Mouse (Mus musculus) neural tube, embryonic 11.5 days (tissue): ENCODE measurements around the gene Nol6. TPM values are rescaled to one million over a fixed set of nuclear protein-coding genes. Genes with fewer than 3 reads are reported as not detected.

ENCODE experiments used
- ATAC-seq: fragments of 200-750 bp; cut with Nextera tagmentation; 2 replicates; pipeline ENCODE4 v1.8.0; 2017; ENCODE audit warnings: moderate number of reproducible peaks, mild to moderate bottlenecking, moderate TSS enrichment, moderate library complexity; ENCODE audit not compliant: insufficient read depth, low FRiP score, low TSS enrichment
- DNase-seq: peaks from one replicate; pipeline ENCODE4 v3.0.0-alpha.2; 2015; ENCODE audit warnings: low spot score
- H3K27ac ChIP-seq: fragments of 300-500 bp; sonication (generic); 2 replicates; pipeline ENCODE4 v1.5.1; 2014; ENCODE audit warnings: low read depth, mild to moderate bottlenecking, low read length
- H3K27me3 ChIP-seq: fragments of 300-500 bp; sonication (generic); 2 replicates; pipeline ENCODE4 v1.6.1; 2014; ENCODE audit warnings: mild to moderate bottlenecking, low read length, mixed read lengths; ENCODE audit not compliant: control insufficient read depth, insufficient read depth
- H3K36me3 ChIP-seq: fragments of 300-500 bp; sonication (generic); 2 replicates; pipeline ENCODE4 v1.6.1; 2014; ENCODE audit warnings: mild to moderate bottlenecking, low read length, moderate library complexity, mixed read lengths; ENCODE audit not compliant: control insufficient read depth, insufficient read depth
- H3K4me1 ChIP-seq: fragments of 300-500 bp; sonication (generic); 2 replicates; pipeline ENCODE4 v1.6.1; 2014; ENCODE audit warnings: low read length, mixed read lengths; ENCODE audit not compliant: control insufficient read depth, insufficient read depth
- H3K4me2 ChIP-seq: fragments of 300-500 bp; sonication (generic); 2 replicates; pipeline ENCODE4 v1.6.1; 2014; ENCODE audit warnings: low read depth, mild to moderate bottlenecking, moderate library complexity
- H3K4me3 ChIP-seq: fragments of 300-500 bp; sonication (generic); 2 replicates; pipeline ENCODE4 v1.5.1; 2014; ENCODE audit warnings: low read depth, low read length
- H3K9ac ChIP-seq: fragments of 300-500 bp; sonication (generic); 2 replicates; pipeline ENCODE4 v1.6.1; 2014; ENCODE audit warnings: mild to moderate bottlenecking, low read length
- H3K9me3 ChIP-seq: fragments of 300-500 bp; sonication (generic); 2 replicates; pipeline ENCODE4 v1.6.1; 2016; ENCODE audit warnings: low read length; ENCODE audit not compliant: control insufficient read depth
- WGBS: fragments of 180-500 bp; shearing (Covaris S2); extraction: QIAGEN DNeasy Blood & Tissue Kit; methylation state at CpG from one replicate; pipeline ENCODE4 v1.1.7; 2014; 5-methylcytosine and 5-hydroxymethylcytosine counted together
- polyA plus RNA-seq: library from polyadenylated mRNA; unstranded; fragments of >200 nt; fragmentation: Nextera tagmentation; extraction: Ambion mirVana; gene quantifications from 2 replicates; pipeline ENCODE4 v1.2.1, GENCODE M21; 2014

Gene Nol6
- polyA plus RNA-seq, 1 experiment from 2014 or later: 25.1 TPM

- Histone ChIP-seq H3K4me1 (no peaks in the 10 kb centered on the region), H3K4me2 (no peak overlapping the region), H3K9ac (no peak overlapping the region), H3K27me3 (no peaks in the 10 kb centered on the region), H3K4me3 (no peak overlapping the region), H3K9me3 (no peaks in the 10 kb centered on the region), H3K27ac (no peak overlapping the region), H3K36me3 (no peaks in the 10 kb centered on the region)
- ATAC-seq (no peak), DNase-seq (no peak)
- 78% methylated on average over 6 of the region's 6 CpGs for WGBS
These were observed 45.5 kb downstream of the Nol6 start for GRCm38 (mm10) chr4:41078726-41079125.

- Histone ChIP-seq H3K4me3 (no peak overlapping the region), H3K36me3 (no peaks in the 10 kb centered on the region), H3K27ac (no peak overlapping the region), H3K4me1 (no peaks in the 10 kb centered on the region), H3K9me3 (no peaks in the 10 kb centered on the region), H3K4me2 (no peak overlapping the region), H3K9ac (no peak overlapping the region), H3K27me3 (no peaks in the 10 kb centered on the region)
- WGBS: 76% methylated on average over 6 of the region's 6 CpGs
- ATAC-seq (no peak), DNase-seq (no peak)
These were observed 49.8 kb downstream of the Nol6 start for GRCm38 (mm10) chr4:41074461-41074860.

- no peak overlapping the region for H3K4me2 ChIP-seq
- H3K9ac ChIP-seq: no peak overlapping the region
- no peak for DNase-seq
- no peaks in the 10 kb centered on the region for H3K9me3 ChIP-seq
- H3K27me3 ChIP-seq: no peaks in the 10 kb centered on the region
- no peaks in the 10 kb centered on the region for H3K4me1 ChIP-seq
- no peaks in the 10 kb centered on the region for H3K36me3 ChIP-seq
- no peak overlapping the region for H3K4me3 ChIP-seq
- H3K27ac ChIP-seq: no peak overlapping the region
- ATAC-seq: no peak
- 82% methylated on average over 12 of the region's 12 CpGs for WGBS
These were observed 51.0 kb downstream of the Nol6 start for GRCm38 (mm10) chr4:41073008-41073817.

GRCm38 (mm10) chr4:41071500-41072429 is 52.5 kb downstream of the Nol6 start:
- no peak for ATAC-seq
- no peak overlapping the region for H3K4me3 ChIP-seq
- H3K36me3 ChIP-seq: no peaks in the 10 kb centered on the region
- WGBS: 87% methylated on average over 14 of the region's 14 CpGs
- no peak overlapping the region for H3K27ac ChIP-seq
- no peak overlapping the region for H3K4me2 ChIP-seq
- no peak for DNase-seq
- no peak overlapping the region for H3K9ac ChIP-seq
- H3K9me3 ChIP-seq: no peaks in the 10 kb centered on the region
- H3K4me1 ChIP-seq: no peaks in the 10 kb centered on the region
- H3K27me3 ChIP-seq: no peaks in the 10 kb centered on the region

- H3K4me2 ChIP-seq: no peak overlapping the region
- ATAC-seq (no peak), DNase-seq (no peak)
- H3K4me3 ChIP-seq: no peak overlapping the region
- WGBS: 92% methylated on average over 4 of the region's 4 CpGs
- no peaks in the 10 kb centered on the region for H3K27me3 ChIP-seq
- H3K9ac ChIP-seq: no peak overlapping the region
- H3K9me3 ChIP-seq: no peaks in the 10 kb centered on the region
- H3K27ac ChIP-seq: no peak overlapping the region
- no peaks in the 10 kb centered on the region for H3K4me1 ChIP-seq
- no peaks in the 10 kb centered on the region for H3K36me3 ChIP-seq
These were observed 59.1 kb downstream of the Nol6 start for GRCm38 (mm10) chr4:41065196-41065595.

Other genes starting within 250 kb of the Nol6 start
- not detected in 2 replicates for gene Spink4, start 204.4 kb downstream of the Nol6 start, polyA plus RNA-seq
- 226 and 241 TPM in 2 replicates for gene Bag1, start 176.2 kb downstream of the Nol6 start, polyA plus RNA-seq
- gene Chmp5, start 176.0 kb downstream of the Nol6 start, polyA plus RNA-seq: 146 and 151 TPM in 2 replicates
- gene Nfx1, start 153.5 kb downstream of the Nol6 start, polyA plus RNA-seq: 91.5 and 91.8 TPM in 2 replicates
- gene Aqp7, start 76.3 kb downstream of the Nol6 start, polyA plus RNA-seq: not detected in 2 replicates
- gene Aqp3, start 26.3 kb downstream of the Nol6 start, polyA plus RNA-seq: 0.41 and 0.60 TPM in 2 replicates
- gene Ube2r2, start 11.3 kb upstream of the Nol6 start, polyA plus RNA-seq: 99.5 and 100.0 TPM in 2 replicates
- 76.7 and 77.3 TPM in 2 replicates for gene Ubap2, start 150.7 kb upstream of the Nol6 start, polyA plus RNA-seq
- 57.9 and 64.0 TPM in 2 replicates for gene Dcaf12, start 190.4 kb upstream of the Nol6 start, polyA plus RNA-seq
- gene Ubap1, start 224.5 kb upstream of the Nol6 start, polyA plus RNA-seq: 84.1 and 91.3 TPM in 2 replicates